Mouse (Mus musculus): ENCODE measurements around the gene St7. TPM values are rescaled to one million over a fixed set of nuclear protein-coding genes. Genes with fewer than 3 reads are reported as not detected.

Gene St7
- polyA plus RNA-seq, 1 experiment from 2014 or later, result 39.3 TPM

GRCm38 (mm10) chr6:17769972-17770644 lies 77.4 kb downstream of the St7 start:
- ATAC-seq (ENCODE audit: low read depth), result no peak
- H3K9ac ChIP-seq (ENCODE audit: low read length), result no peak overlapping the region
- 69% methylated on average over 9 of the region's 9 CpGs for WGBS
- no peaks in the 10 kb centered on the region for H3K27me3 ChIP-seq (ENCODE audit: control insufficient read depth, insufficient read depth, low read depth, low read length)
- H3K36me3 ChIP-seq (ENCODE audit: control insufficient read depth, insufficient read depth, low read length), result no peaks in the 10 kb centered on the region
- H3K27ac ChIP-seq (ENCODE audit: low read length), result no peak overlapping the region
- H3K4me1 ChIP-seq (replicated peaks; ENCODE audit: control insufficient read depth, insufficient read depth, low read length), result no peaks in the 10 kb centered on the region
- H3K4me2 ChIP-seq (ENCODE audit: low read depth, low read length), result no peak overlapping the region
- no peaks in the 10 kb centered on the region for H3K9me3 ChIP-seq (ENCODE audit: control insufficient read depth, low read length)
- no peak overlapping the region for H3K4me3 ChIP-seq (ENCODE audit: low read length)

- no peaks in the 10 kb centered on the region for H3K4me1 ChIP-seq (replicated peaks; ENCODE audit: control insufficient read depth, insufficient read depth, low read length)
- H3K9me3 ChIP-seq (ENCODE audit: control insufficient read depth, low read length), result no peaks in the 10 kb centered on the region
- no peak overlapping the region for H3K27ac ChIP-seq (ENCODE audit: low read length)
- no peak overlapping the region for H3K4me2 ChIP-seq (ENCODE audit: low read depth, low read length)
- H3K9ac ChIP-seq (ENCODE audit: low read length), result no peak overlapping the region
- ATAC-seq (ENCODE audit: low read depth), result 0 out of 2 replicates have a peak, but pooled peaks have one; percentile 38
- WGBS, result 43% methylated on average over 8 of the region's 8 CpGs
- H3K4me3 ChIP-seq (ENCODE audit: low read length), result no peak overlapping the region
- H3K36me3 ChIP-seq (ENCODE audit: control insufficient read depth, insufficient read depth, low read length), result no peaks in the 10 kb centered on the region
- H3K27me3 ChIP-seq (ENCODE audit: control insufficient read depth, insufficient read depth, low read depth, low read length), result no peaks in the 10 kb centered on the region
Observed at GRCm38 (mm10) chr6:17770645-17771345, 78.1 kb downstream of the St7 start.

- no peak for ATAC-seq (ENCODE audit: low read depth)
- 73% methylated on average over 1 of the region's 1 CpGs for WGBS
Observed at GRCm38 (mm10) chr6:17771456-17771855, 78.7 kb downstream of the St7 start.

GRCm38 (mm10) chr6:17772514-17772913 lies 79.8 kb downstream of the St7 start:
- Histone ChIP-seq H3K4me1 (replicated peaks; ENCODE audit: control insufficient read depth, insufficient read depth, low read length) (no peaks in the 10 kb centered on the region), H3K27ac (ENCODE audit: low read length) (no peak overlapping the region), H3K4me3 (ENCODE audit: low read length) (no peak overlapping the region), H3K9ac (ENCODE audit: low read length) (no peak overlapping the region), H3K36me3 (ENCODE audit: control insufficient read depth, insufficient read depth, low read length) (no peaks in the 10 kb centered on the region), H3K4me2 (ENCODE audit: low read depth, low read length) (no peak overlapping the region), H3K27me3 (ENCODE audit: control insufficient read depth, insufficient read depth, low read depth, low read length) (no peaks in the 10 kb centered on the region), H3K9me3 (ENCODE audit: control insufficient read depth, low read length) (no peaks in the 10 kb centered on the region)
- WGBS, result 43% methylated on average over 3 of the region's 3 CpGs
- ATAC-seq (ENCODE audit: low read depth), result peak; percentile 45; the same call in 1 of the 2 replicates

More at GRCm38 (mm10) chr6:17771456-17771855, 78.7 kb downstream of the St7 start:
- Histone ChIP-seq H3K27ac (ENCODE audit: low read length) (no peak overlapping the region), H3K27me3 (ENCODE audit: control insufficient read depth, insufficient read depth, low read depth, low read length) (no peaks in the 10 kb centered on the region), H3K36me3 (ENCODE audit: control insufficient read depth, insufficient read depth, low read length) (no peaks in the 10 kb centered on the region), H3K9ac (ENCODE audit: low read length) (no peak overlapping the region), H3K4me3 (ENCODE audit: low read length) (no peak overlapping the region), H3K4me2 (ENCODE audit: low read depth, low read length) (no peak overlapping the region), H3K9me3 (ENCODE audit: control insufficient read depth, low read length) (no peaks in the 10 kb centered on the region), H3K4me1 (replicated peaks; ENCODE audit: control insufficient read depth, insufficient read depth, low read length) (no peaks in the 10 kb centered on the region)

GRCm38 (mm10) chr6:17776041-17776440 lies 83.3 kb downstream of the St7 start:
- Histone ChIP-seq H3K27ac (ENCODE audit: low read length) (no peak overlapping the region), H3K9ac (ENCODE audit: low read length) (no peak overlapping the region)
- 71% methylated on average over 7 of the region's 7 CpGs for WGBS

GRCm38 (mm10) chr6:17777018-17777799 lies 84.5 kb downstream of the St7 start:
- no peaks in the 10 kb centered on the region; the same call in 1 of the 2 replicates for H3K9me3 ChIP-seq (ENCODE audit: control insufficient read depth, low read length)
- no peak overlapping the region for H3K4me2 ChIP-seq (ENCODE audit: low read depth, low read length)
- ATAC-seq (ENCODE audit: low read depth), result no peak
- H3K9ac ChIP-seq (ENCODE audit: low read length), result no peak overlapping the region
- no peaks in the 10 kb centered on the region for H3K36me3 ChIP-seq (ENCODE audit: control insufficient read depth, insufficient read depth, low read length)
- 85% methylated on average over 6 of the region's 6 CpGs for WGBS
- H3K4me1 ChIP-seq (replicated peaks; ENCODE audit: control insufficient read depth, insufficient read depth, low read length), result no peaks in the 10 kb centered on the region
- no peak overlapping the region for H3K4me3 ChIP-seq (ENCODE audit: low read length)
- H3K27ac ChIP-seq (ENCODE audit: low read length), result no peak overlapping the region
- H3K27me3 ChIP-seq (ENCODE audit: control insufficient read depth, insufficient read depth, low read depth, low read length), result no peaks in the 10 kb centered on the region

More at GRCm38 (mm10) chr6:17776041-17776440, 83.3 kb downstream of the St7 start:
- H3K27me3 ChIP-seq (ENCODE audit: control insufficient read depth, insufficient read depth, low read depth, low read length), result no peaks in the 10 kb centered on the region
- ATAC-seq (ENCODE audit: low read depth), result no peak
- no peak overlapping the region for H3K4me3 ChIP-seq (ENCODE audit: low read length)
- H3K9me3 ChIP-seq (ENCODE audit: control insufficient read depth, low read length), result no peaks in the 10 kb centered on the region; the same call in 1 of the 2 replicates
- no peaks in the 10 kb centered on the region for H3K4me1 ChIP-seq (replicated peaks; ENCODE audit: control insufficient read depth, insufficient read depth, low read length)
- H3K4me2 ChIP-seq (ENCODE audit: low read depth, low read length), result no peak overlapping the region
- H3K36me3 ChIP-seq (ENCODE audit: control insufficient read depth, insufficient read depth, low read length), result no peaks in the 10 kb centered on the region

- H3K9ac ChIP-seq (ENCODE audit: low read length), result no peak overlapping the region
- no peak overlapping the region for H3K4me3 ChIP-seq (ENCODE audit: low read length)
- no peaks in the 10 kb centered on the region; the same call in 1 of the 2 replicates for H3K9me3 ChIP-seq (ENCODE audit: control insufficient read depth, low read length)
- H3K27me3 ChIP-seq (ENCODE audit: control insufficient read depth, insufficient read depth, low read depth, low read length), result no peaks in the 10 kb centered on the region
- H3K4me2 ChIP-seq (ENCODE audit: low read depth, low read length), result no peak overlapping the region
- no peaks in the 10 kb centered on the region for H3K4me1 ChIP-seq (replicated peaks; ENCODE audit: control insufficient read depth, insufficient read depth, low read length)
- 88% methylated on average over 3 of the region's 3 CpGs for WGBS
- no peak overlapping the region for H3K27ac ChIP-seq (ENCODE audit: low read length)
- H3K36me3 ChIP-seq (ENCODE audit: control insufficient read depth, insufficient read depth, low read length), result no peaks in the 10 kb centered on the region
- no peak for ATAC-seq (ENCODE audit: low read depth)
Observed at GRCm38 (mm10) chr6:17778648-17779202, 86.0 kb downstream of the St7 start.

GRCm38 (mm10) chr6:17783511-17783910 lies 90.8 kb downstream of the St7 start:
- H3K4me2 ChIP-seq (ENCODE audit: low read depth, low read length), result no peak overlapping the region
- no peak overlapping the region for H3K4me3 ChIP-seq (ENCODE audit: low read length)
- ATAC-seq (ENCODE audit: low read depth), result no peak
- no peaks in the 10 kb centered on the region for H3K36me3 ChIP-seq (ENCODE audit: control insufficient read depth, insufficient read depth, low read length)
- H3K27me3 ChIP-seq (ENCODE audit: control insufficient read depth, insufficient read depth, low read depth, low read length), result no peaks in the 10 kb centered on the region
- peaks cover 2% of the 10 kb centered on the region; the same call in 1 of the 2 replicates for H3K9me3 ChIP-seq (ENCODE audit: control insufficient read depth, low read length)
- no peaks in the 10 kb centered on the region for H3K4me1 ChIP-seq (replicated peaks; ENCODE audit: control insufficient read depth, insufficient read depth, low read length)
- WGBS, result 82% methylated on average over 1 of the region's 1 CpGs
- no peak overlapping the region for H3K9ac ChIP-seq (ENCODE audit: low read length)
- H3K27ac ChIP-seq (ENCODE audit: low read length), result no peak overlapping the region

GRCm38 (mm10) chr6:17784523-17784922 lies 91.8 kb downstream of the St7 start:
- H3K36me3 ChIP-seq (ENCODE audit: control insufficient read depth, insufficient read depth, low read length), result no peaks in the 10 kb centered on the region
- H3K9ac ChIP-seq (ENCODE audit: low read length), result no peak overlapping the region
- H3K4me2 ChIP-seq (ENCODE audit: low read depth, low read length), result no peak overlapping the region
- no peak for ATAC-seq (ENCODE audit: low read depth)
- 61% methylated on average over 5 of the region's 5 CpGs for WGBS
- H3K9me3 ChIP-seq (ENCODE audit: control insufficient read depth, low read length), result peaks cover 2% of the 10 kb centered on the region; the same call in 1 of the 2 replicates
- no peak overlapping the region for H3K27ac ChIP-seq (ENCODE audit: low read length)
- H3K27me3 ChIP-seq (ENCODE audit: control insufficient read depth, insufficient read depth, low read depth, low read length), result no peaks in the 10 kb centered on the region
- no peaks in the 10 kb centered on the region for H3K4me1 ChIP-seq (replicated peaks; ENCODE audit: control insufficient read depth, insufficient read depth, low read length)
- no peak overlapping the region for H3K4me3 ChIP-seq (ENCODE audit: low read length)

Measured in lung, embryonic 16.5 days (tissue).